Mouse (Mus musculus): ENCODE data around the gene Vav1.
A peak's percentile ranks its signal among the peaks of the same experiment; 100 is the strongest.

Gene Vav1

DNA sequence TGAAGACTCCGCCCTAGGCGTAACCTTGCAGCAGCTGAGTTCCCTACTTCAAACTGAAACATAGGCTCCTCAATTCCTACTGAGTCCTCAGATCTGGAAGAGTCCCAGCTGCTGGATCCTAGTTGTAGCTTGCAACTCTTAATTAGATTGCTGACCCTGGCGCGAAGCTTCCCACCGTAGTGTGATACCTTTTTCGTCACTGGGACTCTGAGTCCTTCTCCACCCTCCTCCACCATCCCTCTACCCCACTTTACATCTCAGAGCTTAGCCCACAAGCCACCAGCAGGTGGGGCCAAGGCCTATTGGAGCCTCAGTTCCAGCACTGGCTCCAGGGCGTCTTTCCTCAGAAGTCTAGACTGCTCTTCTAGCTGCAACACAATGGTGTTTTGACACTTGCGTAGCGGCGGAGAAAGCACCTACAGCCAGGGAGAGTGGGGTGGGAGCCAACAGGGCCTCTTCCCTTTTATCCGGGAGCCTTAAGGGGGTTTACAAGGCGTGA lies 30.6 kb upstream of the Vav1 start, which contains the start of gene Gpr108:
Gene Gpr108, minus strand, starts transcription at position 246 of the 499 bp plus-strand sequence.
- Histone ChIP-seq H3K27me3 (ENCODE audit: control insufficient read depth, insufficient read depth, low read length, poor library complexity, severe bottlenecking) (no peaks in the 10 kb centered on the region), H3K36me3 (ENCODE audit: control insufficient read depth, insufficient read depth, low read length, poor library complexity, severe bottlenecking) (peaks cover 6% of the 10 kb centered on the region; the same call in 1 of the 2 replicates)
- DNase-seq (ENCODE audit: low read depth, low spot score) = peak; percentile 89

DNA sequence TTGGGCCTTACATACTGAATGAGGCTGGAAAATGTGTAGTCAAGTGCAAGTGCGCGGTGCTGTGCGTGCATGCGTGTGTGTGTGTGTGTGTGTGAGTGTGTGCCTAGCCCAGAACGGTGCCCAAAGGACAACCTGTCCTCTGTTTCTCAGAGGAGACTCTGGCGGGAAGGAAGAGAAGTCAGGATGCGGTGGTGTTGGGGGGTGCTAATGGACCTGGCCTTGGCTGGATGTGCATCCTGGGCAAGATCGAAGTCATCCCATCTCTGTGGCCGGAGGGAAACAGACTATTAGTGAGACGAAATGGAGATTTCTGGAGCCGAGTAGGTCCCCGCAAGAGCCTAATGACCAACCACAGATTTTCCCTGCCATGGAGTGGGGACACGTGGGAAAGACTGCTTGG lies 30.1 kb upstream of the Vav1 start:
- H3K27me3 ChIP-seq (ENCODE audit: control insufficient read depth, insufficient read depth, low read length, poor library complexity, severe bottlenecking) = no peaks in the 10 kb centered on the region
- peak; percentile 38 for DNase-seq (ENCODE audit: low read depth, low spot score)
- H3K36me3 ChIP-seq (ENCODE audit: control insufficient read depth, insufficient read depth, low read length, poor library complexity, severe bottlenecking) = 0 out of 2 replicates have a peak, but pooled peaks cover 6% of the 10 kb centered on the region

DNA sequence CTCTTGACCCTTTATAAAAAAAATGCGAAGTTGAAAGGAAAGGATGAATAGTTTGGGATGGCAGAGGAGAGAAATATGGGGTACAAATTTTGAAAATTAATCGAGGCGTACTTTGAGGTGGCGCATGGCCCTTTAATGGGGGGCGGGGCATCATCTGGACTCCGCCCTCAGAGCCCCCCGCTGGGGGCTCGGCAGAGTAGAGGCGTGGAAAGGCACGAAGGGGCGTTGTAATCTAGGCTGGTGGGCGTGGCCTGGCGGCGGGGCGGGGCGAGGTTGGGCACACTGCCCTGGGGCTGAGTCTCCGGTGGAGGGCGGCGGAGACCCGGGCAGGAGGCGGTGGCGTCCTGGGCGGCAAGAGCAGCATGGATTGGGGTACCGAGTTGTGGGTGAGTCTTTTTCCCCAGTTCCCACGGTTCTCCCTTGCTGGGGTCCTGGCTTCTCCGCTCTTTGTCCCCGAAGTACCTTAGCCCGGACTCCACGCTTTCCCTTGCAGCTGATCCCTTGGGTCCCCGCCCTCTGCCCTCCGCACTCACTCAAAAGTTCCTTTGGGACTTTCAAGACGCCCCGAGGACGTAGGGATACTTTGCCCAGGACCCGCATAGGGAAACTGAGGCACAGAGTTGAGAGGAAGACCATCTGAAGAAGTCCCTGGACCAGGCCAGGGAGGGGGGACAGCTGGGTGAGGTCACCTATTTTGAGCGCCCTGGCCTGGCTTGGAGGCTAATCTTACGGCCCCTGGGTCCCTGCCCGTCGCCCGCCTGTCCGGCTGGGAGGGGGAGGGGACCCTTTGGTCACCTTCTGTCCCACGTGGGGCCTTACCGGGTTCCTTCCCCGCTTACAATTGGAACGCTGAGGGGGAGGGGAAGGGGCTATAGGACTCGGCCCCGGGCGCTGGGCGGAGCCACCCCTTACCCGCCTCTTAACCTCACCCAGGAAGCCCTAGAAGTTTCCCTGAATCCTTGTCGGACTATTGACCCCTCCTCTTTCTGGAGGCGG lies 29.4 kb upstream of the Vav1 start, which contains the start of gene Trip10:
Gene Trip10, plus strand, starts transcription at position 270 of the 996 bp plus-strand sequence.
- DNase-seq (ENCODE audit: low read depth, low spot score) = peak; percentile 96
- Histone ChIP-seq H3K36me3 (ENCODE audit: control insufficient read depth, insufficient read depth, low read length, poor library complexity, severe bottlenecking) (0 out of 2 replicates have a peak, but pooled peaks cover 2% of the 10 kb centered on the region), H3K27me3 (ENCODE audit: control insufficient read depth, insufficient read depth, low read length, poor library complexity, severe bottlenecking) (no peaks in the 10 kb centered on the region)

DNA sequence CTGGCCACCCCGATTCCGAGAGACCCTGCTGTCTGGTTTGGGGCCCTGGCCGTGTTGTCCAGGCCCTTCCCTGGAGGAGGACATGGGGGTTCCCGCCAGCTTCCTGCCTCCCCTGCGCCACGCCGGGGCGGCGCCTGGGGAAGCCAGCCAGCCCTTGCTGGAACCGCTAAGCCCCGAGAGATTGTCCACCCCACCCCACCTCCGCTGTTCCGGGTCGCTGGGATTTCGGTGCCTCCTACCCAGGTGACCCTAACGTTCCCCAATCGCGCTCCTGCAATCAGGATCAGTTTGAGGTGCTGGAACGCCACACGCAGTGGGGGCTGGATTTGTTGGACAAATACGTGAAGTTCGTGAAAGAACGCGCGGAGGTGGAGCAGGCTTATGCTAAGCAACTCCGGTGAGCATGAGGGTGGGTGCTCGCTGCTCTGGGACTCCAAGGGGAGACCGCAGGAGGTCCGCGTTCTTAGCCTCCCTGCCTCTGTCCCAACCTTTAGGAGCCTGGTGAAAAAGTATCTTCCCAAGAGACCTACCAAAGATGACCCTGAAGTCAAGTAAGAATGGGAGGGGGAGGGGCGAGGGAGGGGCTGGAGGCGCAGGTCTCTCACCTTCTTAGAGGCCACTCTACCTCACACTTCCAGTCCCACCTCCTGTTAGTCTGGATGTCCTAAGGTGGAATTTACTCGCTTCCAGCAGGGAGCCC lies 28.3 kb upstream of the Vav1 start:
- peaks cover 3% of the 10 kb centered on the region; the same call in 1 of the 2 replicates for H3K36me3 ChIP-seq (ENCODE audit: control insufficient read depth, insufficient read depth, low read length, poor library complexity, severe bottlenecking)
- H3K27me3 ChIP-seq (ENCODE audit: control insufficient read depth, insufficient read depth, low read length, poor library complexity, severe bottlenecking) = no peaks in the 10 kb centered on the region
- DNase-seq (ENCODE audit: low read depth, low spot score) = peak; percentile 21

DNA sequence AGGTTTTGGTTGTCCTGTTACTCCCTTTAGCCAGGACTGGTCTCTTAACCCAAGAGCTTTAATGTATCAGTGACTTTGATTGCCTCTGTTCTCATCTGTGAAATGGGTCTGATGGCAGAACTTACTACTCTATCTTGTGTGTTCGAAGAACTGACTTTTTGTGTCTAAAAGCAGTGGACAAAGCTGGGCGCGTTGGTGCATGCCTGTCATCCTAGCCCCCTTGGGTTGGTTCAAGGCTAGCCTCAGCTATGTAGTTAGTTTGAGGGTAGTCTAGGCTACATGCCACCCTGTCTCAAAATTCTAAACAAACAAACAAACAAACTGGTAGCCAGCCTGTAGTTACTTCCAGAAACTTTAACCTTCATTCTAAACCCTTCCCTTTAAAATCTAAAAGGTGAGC lies 27.5 kb upstream of the Vav1 start:
- Histone ChIP-seq H3K27me3 (ENCODE audit: control insufficient read depth, insufficient read depth, low read length, poor library complexity, severe bottlenecking) (no peaks in the 10 kb centered on the region), H3K36me3 (ENCODE audit: control insufficient read depth, insufficient read depth, low read length, poor library complexity, severe bottlenecking) (peaks cover 3% of the 10 kb centered on the region; the same call in 1 of the 2 replicates)
- no peak for DNase-seq (ENCODE audit: low read depth, low spot score)

DNA sequence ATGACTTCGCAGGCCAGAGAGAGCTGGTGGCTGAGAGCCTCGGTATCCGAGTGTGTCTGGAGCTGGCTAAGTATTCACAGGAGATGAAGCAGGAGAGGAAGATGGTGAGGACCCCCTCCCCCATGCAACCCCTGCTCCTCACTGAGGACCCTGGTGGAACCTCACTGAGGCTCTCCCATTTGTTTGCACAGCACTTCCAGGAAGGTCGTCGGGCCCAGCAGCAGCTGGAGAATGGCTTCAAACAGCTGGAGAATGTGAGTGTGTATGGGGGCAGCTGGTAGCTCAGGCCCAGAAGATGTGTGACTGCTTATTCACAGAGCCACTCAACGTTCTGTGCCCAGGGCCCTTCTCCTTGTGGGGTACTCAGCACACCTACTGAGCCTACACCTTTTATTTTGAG lies 25.6 kb upstream of the Vav1 start:
- DNase-seq (ENCODE audit: low read depth, low spot score) = no peak
- H3K27me3 ChIP-seq (ENCODE audit: control insufficient read depth, insufficient read depth, low read length, poor library complexity, severe bottlenecking) = no peaks in the 10 kb centered on the region
- peaks cover 3% of the 10 kb centered on the region; the same call in 1 of the 2 replicates for H3K36me3 ChIP-seq (ENCODE audit: control insufficient read depth, insufficient read depth, low read length, poor library complexity, severe bottlenecking)

DNA sequence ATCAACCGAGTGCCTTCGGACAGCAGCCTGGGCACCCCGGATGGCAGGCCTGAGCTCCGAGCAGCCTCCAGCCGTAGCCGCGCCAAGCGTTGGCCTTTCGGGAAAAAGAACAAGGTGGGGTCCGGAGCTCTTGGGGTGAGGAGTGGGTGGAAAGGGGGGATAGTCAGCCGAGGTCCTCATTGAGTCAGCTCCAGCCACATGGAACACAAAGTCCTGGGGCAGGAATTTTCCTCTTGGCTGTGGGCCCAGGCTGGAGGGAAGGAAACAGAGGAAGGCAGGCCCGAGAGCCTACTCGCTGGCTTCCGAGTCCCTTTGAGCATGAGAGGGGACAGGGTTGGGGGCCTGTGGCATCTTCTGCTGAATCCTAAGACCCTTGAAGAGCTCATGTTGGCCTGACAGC lies 23.5 kb upstream of the Vav1 start:
- no peak for DNase-seq (ENCODE audit: low read depth, low spot score)

DNA sequence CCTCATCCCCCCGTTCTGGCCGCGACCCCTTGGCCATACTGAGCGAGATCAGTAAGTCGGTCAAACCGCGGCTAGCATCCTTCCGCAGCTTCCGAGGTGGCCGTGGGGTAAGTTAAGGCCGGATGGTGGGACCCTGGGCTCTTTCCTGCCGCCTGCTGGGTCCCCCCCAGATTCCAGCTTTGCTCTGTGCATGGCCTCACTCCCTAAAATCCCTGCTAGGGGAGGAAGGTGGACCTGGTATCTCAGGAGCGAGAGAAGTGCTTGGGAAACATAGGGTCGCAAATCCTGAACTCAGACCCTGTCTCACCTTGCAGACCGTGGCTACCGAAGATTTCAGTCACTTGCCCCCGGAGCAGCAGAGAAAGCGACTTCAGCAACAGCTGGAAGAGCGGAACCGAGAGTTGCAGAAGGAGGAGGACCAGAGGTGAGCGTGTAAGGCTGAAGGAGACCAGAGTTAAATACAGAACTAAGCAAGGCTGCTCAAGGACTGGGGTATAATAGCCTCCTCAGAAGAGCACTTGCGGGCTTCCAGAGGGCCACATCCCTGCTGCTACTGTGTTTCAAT lies 21.9 kb upstream of the Vav1 start:
- no peak for DNase-seq (ENCODE audit: low read depth, low spot score)
- Histone ChIP-seq H3K27me3 (ENCODE audit: control insufficient read depth, insufficient read depth, low read length, poor library complexity, severe bottlenecking) (no peaks in the 10 kb centered on the region), H3K36me3 (ENCODE audit: control insufficient read depth, insufficient read depth, low read length, poor library complexity, severe bottlenecking) (peaks cover 3% of the 10 kb centered on the region; the same call in 1 of the 2 replicates)

More for the DNA sequence above, 23.5 kb upstream of the Vav1 start:
- Histone ChIP-seq H3K36me3 (ENCODE audit: control insufficient read depth, insufficient read depth, low read length, poor library complexity, severe bottlenecking) (peaks cover 3% of the 10 kb centered on the region; the same call in 1 of the 2 replicates), H3K27me3 (ENCODE audit: control insufficient read depth, insufficient read depth, low read length, poor library complexity, severe bottlenecking) (no peaks in the 10 kb centered on the region)

DNA sequence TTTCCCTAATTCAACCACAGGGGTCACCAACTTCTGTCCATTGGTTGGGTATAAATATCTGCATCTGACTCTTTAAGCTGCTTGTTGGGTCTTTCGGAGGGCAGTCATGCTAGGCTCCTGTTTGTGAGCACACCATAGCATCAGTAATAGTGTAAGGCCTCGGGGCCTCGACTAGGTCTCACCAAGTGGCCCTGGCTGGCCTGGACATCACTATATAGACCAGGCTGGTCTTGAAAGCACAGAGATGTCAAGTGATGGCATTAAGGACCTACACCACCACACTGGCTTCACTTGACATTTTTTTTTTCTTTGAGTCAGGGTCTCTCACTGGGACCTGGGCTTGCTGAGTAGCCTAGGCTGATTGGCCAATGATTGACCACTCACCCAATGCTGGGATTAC lies 20.7 kb upstream of the Vav1 start:
- no peak for DNase-seq (ENCODE audit: low read depth, low spot score)
- H3K27me3 ChIP-seq (ENCODE audit: control insufficient read depth, insufficient read depth, low read length, poor library complexity, severe bottlenecking) = no peaks in the 10 kb centered on the region
- H3K36me3 ChIP-seq (ENCODE audit: control insufficient read depth, insufficient read depth, low read length, poor library complexity, severe bottlenecking) = peaks cover 3% of the 10 kb centered on the region; the same call in 1 of the 2 replicates

DNA sequence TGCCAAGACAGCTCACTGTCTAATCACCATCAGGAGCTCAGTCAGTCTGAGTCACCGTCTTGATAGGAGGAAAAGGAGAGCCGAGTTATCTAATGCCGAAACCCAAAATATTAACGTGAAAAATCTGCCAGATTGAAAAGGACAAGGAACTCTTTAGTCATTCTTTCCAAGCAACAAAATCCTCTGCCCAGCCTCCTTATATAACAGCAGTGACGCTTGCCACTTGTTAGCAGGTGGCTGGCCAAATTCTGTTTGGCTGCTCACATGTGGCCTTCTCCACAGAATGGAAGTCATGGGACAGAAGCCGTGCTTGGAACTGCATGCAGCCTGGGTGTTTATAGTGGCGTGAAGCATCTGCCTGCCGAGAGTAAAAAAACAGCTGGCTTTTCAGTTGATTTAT lies 19.2 kb upstream of the Vav1 start:
- DNase-seq (ENCODE audit: low read depth, low spot score) = no peak
- Histone ChIP-seq H3K27me3 (ENCODE audit: control insufficient read depth, insufficient read depth, low read length, poor library complexity, severe bottlenecking) (no peaks in the 10 kb centered on the region), H3K36me3 (ENCODE audit: control insufficient read depth, insufficient read depth, low read length, poor library complexity, severe bottlenecking) (peaks cover 3% of the 10 kb centered on the region; the same call in 1 of the 2 replicates)

DNA sequence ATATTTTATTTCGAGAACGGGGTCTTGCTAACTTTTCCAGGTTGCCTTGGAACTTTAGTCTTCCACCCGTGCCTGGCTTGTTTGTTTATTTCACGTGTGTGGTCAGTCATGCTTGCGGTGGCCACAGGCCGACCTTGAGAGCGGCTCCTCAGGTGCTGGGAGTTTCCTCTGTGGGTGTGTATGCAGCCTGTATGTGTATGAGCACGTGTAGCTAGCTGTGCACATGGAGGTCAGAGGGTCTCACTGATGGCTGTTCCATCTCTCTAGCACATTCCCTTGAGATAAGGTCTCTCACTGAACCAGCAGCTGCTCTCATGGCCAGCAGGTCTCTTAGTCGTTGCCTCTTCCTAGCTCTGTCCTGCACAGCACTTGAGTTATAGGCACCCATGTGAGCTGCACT lies 18.5 kb upstream of the Vav1 start:
- H3K36me3 ChIP-seq (ENCODE audit: control insufficient read depth, insufficient read depth, low read length, poor library complexity, severe bottlenecking) = no peaks in the 10 kb centered on the region
- no peak for DNase-seq (ENCODE audit: low read depth, low spot score)
- H3K27me3 ChIP-seq (ENCODE audit: control insufficient read depth, insufficient read depth, low read length, poor library complexity, severe bottlenecking) = no peaks in the 10 kb centered on the region

DNA sequence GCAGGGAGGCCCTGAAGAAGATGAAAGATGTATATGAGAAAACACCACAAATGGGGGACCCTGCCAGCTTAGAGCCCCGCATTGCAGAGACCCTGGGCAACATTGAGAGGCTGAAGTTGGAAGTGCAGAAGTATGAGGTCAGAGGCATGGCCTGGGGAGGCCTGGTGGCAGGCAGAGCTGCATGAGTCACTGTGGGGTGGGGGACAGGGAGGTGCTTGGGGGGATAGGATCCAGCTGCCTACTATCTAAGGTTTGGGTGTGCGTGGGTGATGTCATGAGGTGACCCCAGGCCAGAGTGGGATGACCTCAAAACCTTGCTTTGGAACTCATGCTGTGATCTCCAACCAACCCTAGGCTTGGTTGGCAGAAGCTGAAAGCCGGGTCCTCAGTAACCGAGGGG lies 17.6 kb upstream of the Vav1 start:
- Histone ChIP-seq H3K36me3 (ENCODE audit: control insufficient read depth, insufficient read depth, low read length, poor library complexity, severe bottlenecking) (no peaks in the 10 kb centered on the region), H3K27me3 (ENCODE audit: control insufficient read depth, insufficient read depth, low read length, poor library complexity, severe bottlenecking) (no peaks in the 10 kb centered on the region)
- no peak for DNase-seq (ENCODE audit: low read depth, low spot score)

DNA sequence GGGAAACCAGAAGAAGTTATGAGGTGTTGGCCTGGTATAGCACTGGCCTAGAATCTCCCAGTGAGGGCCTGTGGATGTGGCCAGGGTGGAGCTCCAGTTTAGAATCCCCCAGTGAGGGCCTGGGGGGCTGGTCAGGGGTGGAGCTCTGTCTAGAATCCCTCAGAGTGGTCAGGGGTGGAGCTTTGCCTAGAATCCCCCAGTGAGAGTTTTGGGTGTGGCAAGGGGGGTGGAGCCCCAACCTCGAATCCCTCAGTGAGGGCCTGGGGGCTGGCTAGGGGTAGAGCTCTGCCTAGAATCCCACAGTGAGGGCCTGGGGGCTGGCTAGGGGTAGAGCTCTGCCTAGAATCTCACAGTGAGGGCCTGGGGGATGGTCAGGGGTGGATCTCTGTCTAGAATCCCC lies 17.1 kb upstream of the Vav1 start:
- Histone ChIP-seq H3K36me3 (ENCODE audit: control insufficient read depth, insufficient read depth, low read length, poor library complexity, severe bottlenecking) (no peaks in the 10 kb centered on the region), H3K27me3 (ENCODE audit: control insufficient read depth, insufficient read depth, low read length, poor library complexity, severe bottlenecking) (no peaks in the 10 kb centered on the region)
- no peak for DNase-seq (ENCODE audit: low read depth, low spot score)

DNA sequence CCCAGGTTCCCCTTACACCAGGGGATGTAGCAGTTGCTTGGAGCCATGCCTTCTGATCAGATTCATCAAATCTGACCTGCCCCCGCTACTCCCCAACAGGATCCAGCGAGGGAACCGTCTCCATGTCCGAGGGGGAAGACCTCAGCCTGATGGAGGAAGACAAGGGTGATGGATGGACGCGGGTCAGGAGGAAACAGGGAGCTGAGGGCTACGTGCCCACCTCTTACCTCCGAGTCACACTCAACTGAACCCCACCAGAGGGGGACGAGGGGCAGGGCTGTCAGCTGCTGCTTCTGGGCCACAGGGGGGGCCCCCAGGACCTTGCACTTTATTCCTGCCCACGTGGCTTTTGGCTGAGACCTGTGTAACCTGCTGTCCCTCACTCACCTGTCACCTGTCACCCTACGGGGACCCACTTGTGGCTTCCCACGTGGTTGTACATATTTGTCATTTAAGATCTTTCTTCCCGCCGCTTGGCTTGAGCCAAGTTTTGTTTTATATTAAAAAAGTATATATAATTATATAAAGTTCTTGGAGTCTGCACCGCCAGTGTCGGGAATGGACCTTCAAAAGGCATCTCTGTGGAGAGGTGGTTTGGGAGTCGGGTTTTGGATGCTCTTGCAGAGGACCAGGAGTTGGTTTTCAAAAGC lies 15.9 kb upstream of the Vav1 start:
- DNase-seq (ENCODE audit: low read depth, low spot score) = no peak
- Histone ChIP-seq H3K27me3 (ENCODE audit: control insufficient read depth, insufficient read depth, low read length, poor library complexity, severe bottlenecking) (no peaks in the 10 kb centered on the region), H3K36me3 (ENCODE audit: control insufficient read depth, insufficient read depth, low read length, poor library complexity, severe bottlenecking) (no peaks in the 10 kb centered on the region)

Data from splenic B cell, adult 2 months (primary cell).